Mouse (Mus musculus): ENCODE data around the gene Tmprss9.

The Tmprss9 gene

GRCm38 (mm10) chr10:80843087-80843930 is 28.3 kb upstream of the Tmprss9 start:
- no peak for DNase-seq (ENCODE audit: low read depth, low spot score)

- DNase-seq (ENCODE audit: low read depth, low spot score), result peak; percentile 66
Observed at GRCm38 (mm10) chr10:80843931-80844547, 27.6 kb upstream of the Tmprss9 start, which contains the start of gene Lingo3. Gene Lingo3, minus strand, starts transcription at chr10:80844039.

- no peak for DNase-seq (ENCODE audit: low read depth, low spot score)
Observed at GRCm38 (mm10) chr10:80845055-80845693, 26.5 kb upstream of the Tmprss9 start.

- DNase-seq (ENCODE audit: low read depth, low spot score), result no peak
Observed at GRCm38 (mm10) chr10:80845732-80846131, 25.9 kb upstream of the Tmprss9 start.

- peak; percentile 96 for DNase-seq (ENCODE audit: low read depth, low spot score)
Observed at GRCm38 (mm10) chr10:80848571-80848970, 23.1 kb upstream of the Tmprss9 start.

- peak; percentile 97 for DNase-seq (ENCODE audit: low read depth, low spot score)
Observed at GRCm38 (mm10) chr10:80854913-80855748, 16.5 kb upstream of the Tmprss9 start, which contains the start of the genes Lsm7 and Sppl2b. Gene Lsm7, minus strand, starts transcription at chr10:80855209. Gene Sppl2b, plus strand, starts transcription at chr10:80855275.

GRCm38 (mm10) chr10:80855749-80856073 is 15.9 kb upstream of the Tmprss9 start:
- peak; percentile 23 for DNase-seq (ENCODE audit: low read depth, low spot score)

- peak; percentile 44 for DNase-seq (ENCODE audit: low read depth, low spot score)
Observed at GRCm38 (mm10) chr10:80856267-80856666, 15.4 kb upstream of the Tmprss9 start.

GRCm38 (mm10) chr10:80856908-80857307 is 14.7 kb upstream of the Tmprss9 start:
- no peak for DNase-seq (ENCODE audit: low read depth, low spot score)

GRCm38 (mm10) chr10:80857386-80857785 is 14.3 kb upstream of the Tmprss9 start:
- peak; percentile 75 for DNase-seq (ENCODE audit: low read depth, low spot score)

GRCm38 (mm10) chr10:80857848-80858247 is 13.8 kb upstream of the Tmprss9 start:
- DNase-seq (ENCODE audit: low read depth, low spot score), result no peak

GRCm38 (mm10) chr10:80858350-80858935 is 13.2 kb upstream of the Tmprss9 start:
- no peak for DNase-seq (ENCODE audit: low read depth, low spot score)

GRCm38 (mm10) chr10:80862305-80862704 is 9.3 kb upstream of the Tmprss9 start:
- DNase-seq (ENCODE audit: low read depth, low spot score), result no peak

- no peak for DNase-seq (ENCODE audit: low read depth, low spot score)
Observed at GRCm38 (mm10) chr10:80864446-80864845, 7.2 kb upstream of the Tmprss9 start.

- DNase-seq (ENCODE audit: low read depth, low spot score), result no peak
Observed at GRCm38 (mm10) chr10:80870993-80871392, 655 bp upstream of the Tmprss9 start.

- no peak for DNase-seq (ENCODE audit: low read depth, low spot score)
Observed at GRCm38 (mm10) chr10:80874035-80874434, 2.4 kb downstream of the Tmprss9 start.

- peak; percentile 83 for DNase-seq (ENCODE audit: low read depth, low spot score)
Observed at GRCm38 (mm10) chr10:80876028-80876427, 4.4 kb downstream of the Tmprss9 start.

GRCm38 (mm10) chr10:80876594-80876993 is 4.9 kb downstream of the Tmprss9 start:
- peak; percentile 61 for DNase-seq (ENCODE audit: low read depth, low spot score)

GRCm38 (mm10) chr10:80880131-80880641 is 8.5 kb downstream of the Tmprss9 start:
- DNase-seq (ENCODE audit: low read depth, low spot score), result peak; percentile 89

GRCm38 (mm10) chr10:80880901-80881300 is 9.3 kb downstream of the Tmprss9 start:
- peak; percentile 50 for DNase-seq (ENCODE audit: low read depth, low spot score)

GRCm38 (mm10) chr10:80881301-80881700 is 9.7 kb downstream of the Tmprss9 start:
- peak; percentile 90 for DNase-seq (ENCODE audit: low read depth, low spot score)
